Mouse (Mus musculus): ENCODE measurements around the gene Cnpy2. TPM values are rescaled to one million over a fixed set of nuclear protein-coding genes. Genes with fewer than 3 reads are reported as not detected.

The Cnpy2 gene
- polyA plus RNA-seq (2012; rRNA removed): 40.1 and 42.6 TPM in 2 replicates

DNA sequence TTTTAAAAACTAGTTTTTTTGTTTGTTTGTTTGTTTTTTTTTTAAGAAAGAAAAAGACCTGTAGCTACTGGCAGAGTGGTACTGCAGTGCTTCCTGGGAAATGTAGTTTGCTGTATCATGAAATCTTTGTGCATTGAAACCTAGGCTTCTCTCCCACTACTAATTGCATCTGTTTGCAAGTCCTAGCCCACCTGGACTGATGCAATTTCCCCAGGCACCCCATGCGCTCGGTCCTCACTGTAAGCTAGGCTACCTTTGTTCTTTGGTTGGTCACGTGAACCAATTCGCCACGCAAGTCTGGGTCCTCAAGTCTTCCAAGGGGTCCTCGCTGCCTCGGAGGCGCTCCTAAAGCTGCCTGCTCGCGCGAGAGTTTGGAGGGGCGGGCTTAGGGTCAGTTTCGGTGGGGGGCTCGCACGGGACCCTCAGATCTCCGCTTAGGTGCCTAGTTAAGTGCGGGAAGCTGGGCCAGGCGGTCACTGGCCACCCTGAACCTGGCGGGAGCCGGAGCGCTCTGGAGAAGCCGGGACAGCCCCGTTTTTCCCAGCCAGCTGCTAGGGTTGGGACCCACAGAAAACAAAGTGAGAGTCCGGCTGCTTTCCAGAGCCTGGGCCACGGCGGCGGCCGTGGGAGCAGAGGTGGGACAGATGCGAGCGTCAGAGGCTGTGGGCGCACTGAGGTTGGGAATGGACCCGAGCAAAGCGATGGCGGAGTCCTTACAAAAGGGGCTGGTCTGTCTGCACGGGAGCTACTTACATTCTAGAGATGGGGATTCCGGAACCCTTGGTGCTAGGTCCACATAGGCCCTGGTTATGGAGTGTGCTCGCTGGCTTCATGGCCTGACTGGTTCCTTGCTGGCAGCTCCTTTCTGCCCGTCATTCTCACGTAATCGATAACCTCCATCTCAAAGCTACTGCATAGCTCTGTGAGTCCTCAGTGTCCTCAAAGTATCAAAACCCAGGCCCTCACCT is at the start of gene Cnpy2:
Gene Cnpy2 (plus strand): TSS at position 319 of the 968 bp plus-strand sequence.

DNA sequence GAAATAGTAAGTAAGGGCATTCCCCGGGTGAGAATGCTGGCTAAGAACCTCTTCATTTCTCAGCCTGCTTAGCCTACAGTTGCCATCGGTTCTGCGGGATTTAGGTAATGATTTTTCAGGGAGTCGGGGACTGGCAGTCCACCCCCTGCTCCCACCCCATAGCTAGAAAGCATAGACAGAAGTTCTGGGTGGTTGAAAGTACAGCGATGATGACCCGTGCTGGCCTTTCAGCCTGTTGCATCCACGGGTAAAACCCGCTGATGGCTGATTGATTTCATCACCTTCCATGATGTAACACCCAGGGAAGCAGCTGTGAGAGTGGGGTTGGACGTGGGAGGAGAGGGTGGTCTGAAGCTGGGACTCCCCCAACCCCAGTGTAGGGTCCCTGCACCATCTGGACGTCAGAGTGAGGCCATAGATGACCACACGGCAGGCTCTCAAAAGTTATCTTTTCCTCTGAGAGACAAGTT is 23.5 kb upstream of the Cnpy2 start, which contains the start of gene Il23a:
Gene Il23a (minus strand): TSS at position 51 of the 470 bp plus-strand sequence.

DNA sequence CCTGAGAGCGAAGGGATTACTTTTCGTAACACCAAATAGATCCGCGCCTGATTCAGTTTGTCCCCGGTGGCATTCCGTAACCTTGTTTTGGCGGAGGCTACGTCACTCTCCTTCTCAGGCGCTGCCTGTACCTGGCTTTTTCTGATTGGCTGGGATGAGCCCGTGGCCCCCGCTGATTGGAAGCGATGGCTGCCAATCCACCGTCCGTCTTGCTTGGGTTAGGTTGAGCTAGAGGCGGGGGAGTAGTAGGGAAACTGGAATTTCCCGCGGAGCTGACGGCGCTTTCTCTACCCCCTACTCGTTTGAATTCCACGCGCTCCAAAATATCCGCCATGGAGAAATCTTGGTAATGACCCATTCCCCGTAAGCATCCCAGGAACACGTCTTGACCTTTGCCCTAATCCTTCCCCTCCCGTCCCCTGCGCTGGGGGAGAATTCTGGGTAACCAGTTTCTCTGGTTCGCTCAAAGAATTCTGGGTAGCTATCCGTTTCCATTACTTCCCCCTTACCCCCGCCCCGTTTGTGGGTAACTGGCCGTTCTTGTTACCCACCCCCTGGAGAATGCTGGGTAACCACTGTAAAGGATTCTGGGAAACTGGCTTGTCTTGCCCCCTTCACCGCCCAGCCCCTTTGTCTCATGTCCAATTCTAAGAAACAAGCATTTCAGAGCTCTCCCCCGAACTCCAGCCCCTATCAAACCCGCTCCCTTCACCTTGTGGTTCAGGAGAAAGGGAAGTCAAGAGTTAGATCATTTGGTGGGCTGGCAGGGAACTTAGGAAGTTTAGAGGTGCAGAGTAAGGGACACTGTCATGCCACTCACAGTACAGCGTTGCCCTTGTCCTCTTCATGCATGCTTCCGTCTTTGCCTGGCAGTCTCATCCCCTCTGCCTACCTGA is 18.9 kb upstream of the Cnpy2 start, which contains the start of gene Pan2:
Gene Pan2 (plus strand): TSS at position 210 of the 896 bp plus-strand sequence.

DNA sequence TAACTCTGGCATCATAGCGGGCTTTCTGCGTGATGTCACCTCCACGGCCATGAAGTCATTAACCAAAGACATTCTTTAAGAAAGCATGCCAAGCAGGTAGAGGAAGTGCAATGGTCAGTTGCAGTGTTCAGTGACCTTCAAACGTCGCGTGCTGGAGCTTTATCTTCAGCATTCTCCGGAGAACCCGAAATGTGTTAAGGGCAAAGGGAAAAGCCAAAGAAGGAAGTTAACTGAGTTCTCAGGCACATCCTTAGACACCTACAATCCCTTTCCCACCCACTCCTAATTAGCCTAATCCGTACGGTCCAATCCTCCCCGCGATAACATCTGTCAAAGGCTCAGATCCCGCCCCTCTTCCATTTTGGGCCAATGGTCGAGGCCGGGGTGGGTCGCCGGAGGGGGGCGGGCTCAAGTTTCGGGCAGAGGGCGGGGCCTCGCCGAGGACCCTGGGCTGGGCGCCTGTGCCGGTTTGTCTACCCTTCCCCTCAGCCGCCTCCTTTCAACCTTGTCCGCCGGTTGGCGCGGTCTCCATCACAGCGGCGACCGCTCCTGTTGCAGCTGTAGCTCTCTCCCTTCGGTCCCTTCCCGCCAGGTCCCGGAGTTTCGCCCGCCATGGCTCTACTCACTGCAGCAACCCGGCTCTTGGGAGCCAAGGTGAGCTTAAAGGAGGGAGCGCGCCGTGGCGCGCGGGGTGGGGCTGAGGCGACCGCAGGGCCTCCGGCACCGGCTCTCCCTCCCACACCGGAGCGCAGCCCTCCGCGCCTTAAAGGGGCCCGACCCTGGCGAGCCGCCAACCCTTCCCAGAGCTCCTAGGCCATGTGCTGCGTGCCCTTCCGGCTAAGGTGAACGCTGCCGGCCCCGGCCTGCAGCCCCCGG is 15.3 kb downstream of the Cnpy2 start, which contains the start of gene Cs:
Gene Cs (plus strand): TSS at position 429 of the 876 bp plus-strand sequence.

DNA sequence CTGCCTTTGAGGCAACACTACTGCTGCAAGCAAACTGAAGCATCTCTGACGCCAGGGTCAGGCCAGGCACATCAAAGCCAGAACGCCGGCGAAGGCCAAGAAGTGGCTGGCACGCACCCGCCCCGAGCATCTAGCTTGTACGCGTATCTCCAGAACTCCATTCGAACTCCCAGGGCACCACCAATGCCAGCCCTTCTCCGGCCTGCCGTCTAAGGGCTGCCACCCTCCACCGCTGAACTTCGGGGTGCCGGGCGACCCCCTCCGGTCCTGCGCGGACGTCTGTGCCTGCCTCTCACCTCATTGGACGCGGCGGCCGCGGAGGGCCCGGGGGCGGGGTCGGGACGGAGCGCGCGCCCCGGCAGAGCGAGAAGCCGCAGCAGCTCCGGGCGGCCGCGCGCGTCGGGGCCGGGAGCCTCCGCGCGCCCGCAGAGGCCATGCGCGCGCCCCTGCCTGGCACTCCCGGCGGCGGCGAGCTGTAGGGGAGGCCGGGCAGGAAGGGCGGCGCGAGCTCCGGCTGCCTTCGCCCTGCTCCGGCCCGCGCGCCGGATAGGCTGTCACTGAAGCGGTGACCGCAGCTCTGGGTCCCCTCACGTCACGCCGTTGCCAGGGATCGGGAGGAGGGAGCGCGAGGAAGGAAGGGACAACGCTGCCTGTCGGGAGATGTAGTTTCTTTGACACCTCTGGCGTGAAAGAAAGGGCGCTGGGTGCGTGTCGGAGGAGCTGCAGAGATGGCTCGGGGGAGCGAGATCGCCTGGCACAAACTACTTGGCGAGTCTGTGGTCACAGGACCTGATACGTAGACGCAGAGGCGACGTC is 46.4 kb downstream of the Cnpy2 start, which contains the start of gene Coq10a:
Gene Coq10a (minus strand): TSS at position 596 of the 816 bp plus-strand sequence.

DNA sequence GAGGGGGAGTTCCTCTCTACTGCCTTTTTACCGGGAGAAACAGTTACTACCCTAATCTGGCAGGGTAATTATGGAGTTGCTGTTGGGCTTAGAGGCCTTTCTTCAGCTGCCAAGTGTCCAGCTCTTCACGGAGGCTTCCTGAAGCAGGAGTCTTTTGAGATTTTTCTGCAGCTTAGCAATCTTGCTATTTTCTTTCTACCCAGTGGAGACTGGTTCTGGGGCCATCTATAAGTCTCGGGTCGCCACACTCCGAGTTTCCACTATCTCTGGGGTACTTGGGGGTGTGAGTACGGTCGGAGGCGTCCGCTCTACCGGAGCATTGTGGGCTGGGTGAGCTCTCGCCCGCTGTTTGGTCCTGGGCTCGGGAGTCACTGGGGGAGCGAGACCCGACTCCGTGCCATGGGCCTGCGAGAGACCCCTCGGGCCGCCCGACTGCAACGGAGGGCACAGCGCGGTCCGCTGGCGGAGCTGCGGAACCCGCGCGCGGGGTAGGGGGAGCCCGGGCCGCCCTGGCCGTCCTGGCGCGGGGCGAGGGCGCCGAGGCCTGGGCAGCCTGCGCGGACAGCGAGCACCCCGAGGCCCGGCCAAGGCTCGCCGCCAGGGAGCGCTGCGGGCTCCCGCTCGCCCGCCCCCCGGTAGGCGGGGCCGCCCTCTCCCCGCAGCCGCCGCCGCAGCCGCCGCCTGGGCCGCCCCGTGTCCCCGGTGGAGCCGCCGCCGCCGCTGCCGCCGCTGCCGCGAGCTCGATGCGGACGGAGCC is 54.4 kb downstream of the Cnpy2 start, which contains the start of gene Ankrd52:
Gene Ankrd52 (plus strand): TSS at position 661 of the 757 bp plus-strand sequence.

Other genes with a start within 250 kb of the Cnpy2 start
- 942 and 1,051 TPM in 2 replicates for gene Atp5b, start 239.2 kb upstream of the Cnpy2 start, polyA plus RNA-seq (2012; rRNA removed)
- gene Baz2a, start 230.9 kb upstream of the Cnpy2 start, polyA plus RNA-seq (2012; rRNA removed): 9.0 and 10.6 TPM in 2 replicates
- gene Rbms2, start 142.2 kb upstream of the Cnpy2 start, polyA plus RNA-seq (2012; rRNA removed): 10.2 and 10.3 TPM in 2 replicates
- gene Gls2, start 128.0 kb upstream of the Cnpy2 start, polyA plus RNA-seq (2012; rRNA removed): 4.7 and 5.8 TPM in 2 replicates
- gene Spryd4, start 110.7 kb upstream of the Cnpy2 start, polyA plus RNA-seq (2012; rRNA removed): 11.3 and 14.6 TPM in 2 replicates
- gene Mip, start 96.6 kb upstream of the Cnpy2 start, polyA plus RNA-seq (2012; rRNA removed): 0.02 TPM in 2 replicates
- gene Timeless, start 90.4 kb upstream of the Cnpy2 start, polyA plus RNA-seq (2012; rRNA removed): 11.7 and 14.6 TPM in 2 replicates
- gene Apon, start 68.4 kb upstream of the Cnpy2 start, polyA plus RNA-seq (2012; rRNA removed): 0.76 and 0.77 TPM in 2 replicates
- gene Apof, start 53.8 kb upstream of the Cnpy2 start, polyA plus RNA-seq (2012; rRNA removed): 55.6 and 67.0 TPM in 2 replicates
- 6.0 and 7.8 TPM in 2 replicates for gene Stat2, start 51.9 kb upstream of the Cnpy2 start, polyA plus RNA-seq (2012; rRNA removed)
- 0.05 and 0.07 TPM in 2 replicates for gene Il23a, start 23.7 kb upstream of the Cnpy2 start, polyA plus RNA-seq (2012; rRNA removed)
- gene Pan2, start 19.1 kb upstream of the Cnpy2 start, polyA plus RNA-seq (2012; rRNA removed): 11.6 and 14.5 TPM in 2 replicates
- gene Cs, start 15.3 kb downstream of the Cnpy2 start, polyA plus RNA-seq (2012; rRNA removed): 77.6 and 86.0 TPM in 2 replicates
- 6.3 and 7.8 TPM in 2 replicates for gene Coq10a, start 46.5 kb downstream of the Cnpy2 start, polyA plus RNA-seq (2012; rRNA removed)
- gene Ankrd52, start 54.7 kb downstream of the Cnpy2 start, polyA plus RNA-seq (2012; rRNA removed): 6.6 and 7.5 TPM in 2 replicates
- gene Slc39a5, start 78.8 kb downstream of the Cnpy2 start, polyA plus RNA-seq (2012; rRNA removed): 27.1 and 33.4 TPM in 2 replicates
- gene Nabp2, start 89.0 kb downstream of the Cnpy2 start, polyA plus RNA-seq (2012; rRNA removed): 23.4 and 25.4 TPM in 2 replicates
- 5.3 and 6.0 TPM in 2 replicates for gene Rnf41, start 89.2 kb downstream of the Cnpy2 start, polyA plus RNA-seq (2012; rRNA removed)
- 29.4 and 31.2 TPM in 2 replicates for gene Smarcc2, start 136.8 kb downstream of the Cnpy2 start, polyA plus RNA-seq (2012; rRNA removed)
- 684 and 704 TPM in 2 replicates for gene Myl6, start 171.7 kb downstream of the Cnpy2 start, polyA plus RNA-seq (2012; rRNA removed)
- gene Myl6b, start 176.2 kb downstream of the Cnpy2 start, polyA plus RNA-seq (2012; rRNA removed): 1.3 and 2.6 TPM in 2 replicates
- 8.9 and 10.3 TPM in 2 replicates for gene Esyt1, start 203.4 kb downstream of the Cnpy2 start, polyA plus RNA-seq (2012; rRNA removed)
- 3.4 and 3.9 TPM in 2 replicates for gene Zc3h10, start 225.3 kb downstream of the Cnpy2 start, polyA plus RNA-seq (2012; rRNA removed)
- gene Rpl41, start 226.8 kb downstream of the Cnpy2 start, polyA plus RNA-seq (2012; rRNA removed): 2,339 and 2,756 TPM in 2 replicates
- gene Pa2g4, start 243.5 kb downstream of the Cnpy2 start, polyA plus RNA-seq (2012; rRNA removed): 134 TPM in 2 replicates